Mouse (Mus musculus) hindlimb bud, embryonic 11.5 days (tissue): Measurements from ENCODE around the gene Usp10.

Source experiments
- DNase-seq: peaks from one replicate; pipeline ENCODE4 v3.0.0-alpha.2; 2012; ENCODE audit warnings: low read depth, low spot score; ENCODE audit errors: extremely low spot score

Gene Usp10

GRCm38 (mm10) chr8:119909944-119910546 lies at the start of gene Usp10:
TSS of gene Usp10 (plus strand) at chr8:119910360.
- DNase-seq: no peak

- DNase-seq: peak; percentile 54
These were observed 48.3 kb upstream of the Usp10 start, which contains the start of gene Klhl36 for GRCm38 (mm10) chr8:119861706-119862389. TSS of gene Klhl36 (plus strand) at chr8:119862266.

DNA sequence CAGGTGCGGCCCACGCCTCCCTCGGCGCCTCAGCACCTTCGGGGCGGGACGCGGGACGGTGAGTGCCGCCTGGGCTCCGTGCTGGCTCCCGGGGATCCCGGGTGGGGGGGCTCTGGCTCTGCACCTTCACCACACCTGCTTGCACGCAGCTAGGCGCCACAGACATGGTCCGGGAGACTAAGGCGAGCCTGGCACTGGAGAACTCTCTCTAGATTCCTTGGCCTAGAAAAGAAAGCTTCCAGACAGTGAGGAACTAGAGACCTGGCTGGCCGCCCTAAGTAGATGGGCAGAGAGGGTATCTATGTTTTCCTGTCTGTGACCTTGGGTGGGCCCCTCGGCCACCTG lies 47.8 kb upstream of the Usp10 start:
- no peak for DNase-seq

DNA sequence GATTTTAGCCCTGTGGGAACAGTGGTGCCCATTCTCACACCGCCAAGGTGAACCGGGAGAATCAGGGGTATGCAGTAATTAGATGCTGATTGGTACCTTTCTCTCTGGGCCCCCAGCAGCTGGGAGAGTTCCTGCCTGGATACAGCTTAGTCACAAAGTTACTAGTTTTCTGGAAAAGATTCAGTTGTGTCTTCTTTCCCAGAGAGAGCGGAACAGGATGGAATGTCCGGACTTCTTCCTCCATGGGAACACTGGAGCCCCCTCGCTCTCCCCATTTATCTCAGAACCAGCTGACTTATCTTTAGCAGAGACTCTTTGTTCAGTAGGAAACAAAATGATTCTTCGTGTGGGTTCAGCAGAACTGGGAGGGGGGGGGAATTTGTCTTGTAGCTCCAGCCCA lies 47.4 kb upstream of the Usp10 start:
- no peak for DNase-seq

DNA sequence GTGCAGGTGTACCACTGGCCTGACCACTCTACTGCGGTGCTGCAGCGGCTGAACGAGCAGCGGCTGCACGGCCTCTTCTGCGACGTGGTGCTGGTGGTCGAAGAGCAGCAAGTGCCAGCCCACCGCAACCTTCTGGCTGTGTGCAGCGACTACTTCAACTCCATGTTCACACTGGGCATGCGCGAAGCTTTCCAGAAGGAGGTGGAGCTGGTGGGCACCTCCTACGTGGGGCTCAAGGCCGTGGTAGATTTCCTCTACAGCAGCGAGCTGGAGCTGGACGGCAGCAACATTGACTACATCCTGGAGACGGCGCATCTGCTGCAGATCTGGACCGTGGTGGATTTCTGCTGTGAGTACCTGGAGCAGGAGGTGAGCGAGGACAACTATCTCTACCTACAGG lies 40.5 kb upstream of the Usp10 start:
- DNase-seq: no peak

- no peak for DNase-seq
These were observed 37.0 kb upstream of the Usp10 start for GRCm38 (mm10) chr8:119873181-119873580.

DNA sequence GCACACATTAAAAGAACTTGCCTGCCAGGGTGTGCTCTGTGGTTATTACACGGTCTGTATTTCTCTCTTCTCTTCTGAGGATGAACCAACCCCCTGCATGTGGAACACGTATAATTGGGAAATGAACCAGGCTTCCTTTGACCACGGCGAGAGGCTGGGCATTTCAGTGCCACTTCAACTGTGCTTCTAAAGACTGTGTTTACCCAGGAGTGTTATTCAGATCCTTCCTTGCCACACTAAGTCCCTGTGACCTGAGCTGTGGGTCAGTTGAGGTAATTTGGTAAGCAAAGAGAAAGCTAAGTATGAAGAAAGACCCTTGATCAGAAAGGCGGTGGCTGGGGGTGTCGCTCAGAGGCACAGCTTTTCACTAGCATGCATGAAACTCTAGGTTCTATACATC lies 28.9 kb upstream of the Usp10 start:
- no peak for DNase-seq

DNA sequence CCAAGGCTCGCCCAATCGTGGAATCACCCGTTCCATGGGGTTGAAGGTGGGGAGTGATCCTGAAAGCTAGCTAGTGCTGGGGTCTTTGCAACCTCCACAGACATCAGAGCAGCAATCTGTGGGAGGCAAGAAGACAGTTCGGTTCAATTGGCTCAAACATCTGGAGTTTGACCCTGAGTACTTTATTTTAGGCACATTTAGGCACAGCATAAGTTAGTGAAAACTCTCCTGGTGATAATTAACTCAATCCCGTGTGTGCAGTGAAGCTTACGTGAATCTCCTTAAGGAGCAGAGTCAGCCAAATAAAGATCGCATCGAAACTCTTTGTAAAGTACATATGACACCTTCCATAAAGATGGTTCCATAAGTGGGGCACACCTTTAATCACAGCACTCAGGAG lies 28.2 kb upstream of the Usp10 start:
- no peak for DNase-seq

DNA sequence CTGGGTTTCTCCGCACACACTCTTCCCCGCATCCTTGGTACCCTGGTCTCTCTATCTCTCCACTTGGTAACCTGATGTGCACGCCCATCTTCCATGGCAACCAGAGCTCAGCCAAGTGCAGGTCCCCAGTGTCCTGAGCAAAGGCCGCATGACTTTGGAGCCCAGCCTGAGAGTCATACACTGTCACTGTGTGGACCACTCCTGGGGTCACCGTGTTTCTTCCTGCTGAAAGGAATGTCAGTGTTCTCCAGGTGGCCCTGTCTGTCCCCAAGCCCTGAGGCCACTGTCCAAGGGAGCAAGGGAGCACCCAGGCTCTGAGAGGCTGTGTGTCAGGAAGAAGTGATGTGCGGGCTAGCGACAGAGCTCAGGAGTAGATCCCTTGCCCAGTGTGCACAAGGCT lies 26.9 kb upstream of the Usp10 start:
- no peak for DNase-seq

GRCm38 (mm10) chr8:119885612-119886011 lies 24.5 kb upstream of the Usp10 start:
- no peak for DNase-seq

DNA sequence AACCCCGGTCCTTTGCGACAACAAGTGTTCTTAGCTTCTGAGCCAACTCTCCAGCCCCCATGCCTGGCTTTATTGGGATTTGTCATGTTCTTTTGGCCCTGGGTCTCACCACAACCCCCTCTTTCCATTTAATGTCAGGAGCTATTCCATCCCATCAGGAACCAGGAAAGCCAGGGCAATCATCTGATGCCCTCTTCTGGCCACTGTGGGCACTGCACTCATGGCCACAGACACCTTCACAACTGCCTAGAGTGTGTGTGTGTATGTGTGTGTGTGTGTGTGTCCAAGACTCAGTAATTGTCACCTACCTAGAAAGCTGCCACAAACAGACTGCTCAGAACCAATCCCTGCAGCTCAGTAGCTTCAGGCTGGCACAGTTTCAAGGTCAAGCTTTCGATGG lies 23.0 kb upstream of the Usp10 start:
- no peak for DNase-seq

GRCm38 (mm10) chr8:119888012-119888411 lies 22.1 kb upstream of the Usp10 start:
- no peak for DNase-seq

- DNase-seq: no peak
These were observed 13.1 kb upstream of the Usp10 start for GRCm38 (mm10) chr8:119897069-119897468.

GRCm38 (mm10) chr8:119897933-119898332 lies 12.2 kb upstream of the Usp10 start:
- DNase-seq: no peak

- DNase-seq: no peak
These were observed 8.8 kb upstream of the Usp10 start for GRCm38 (mm10) chr8:119901349-119901748.

GRCm38 (mm10) chr8:119901952-119902351 lies 8.2 kb upstream of the Usp10 start:
- no peak for DNase-seq

DNA sequence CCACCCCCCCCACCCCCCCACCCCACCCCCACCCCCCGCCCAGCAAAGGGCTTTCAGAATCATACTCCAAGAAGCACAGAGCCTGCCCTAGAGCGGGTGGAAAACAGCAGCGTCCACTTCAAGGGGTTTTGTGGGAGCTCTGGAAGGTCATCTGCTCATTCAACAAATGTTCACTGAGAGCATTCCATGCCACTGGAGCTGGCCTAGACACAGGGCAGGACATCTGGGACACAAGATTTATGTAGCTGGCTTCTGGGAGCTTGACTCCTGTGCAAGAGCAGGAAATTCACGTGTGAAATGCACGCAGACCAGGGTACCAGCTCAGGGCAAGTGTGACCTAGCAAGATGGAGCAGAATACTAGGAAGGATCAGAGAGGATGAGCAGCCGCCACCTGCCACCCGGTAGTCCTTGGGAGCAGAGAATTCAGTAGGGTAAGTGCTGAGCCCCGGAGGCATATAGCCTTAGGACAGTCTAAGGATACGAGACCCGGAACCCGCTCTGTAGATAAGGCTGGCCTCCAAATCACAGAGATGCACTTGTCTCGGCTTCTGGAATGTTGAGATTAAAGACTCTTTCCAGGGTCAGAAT lies 5.7 kb upstream of the Usp10 start:
- DNase-seq: no peak

GRCm38 (mm10) chr8:119910547-119911257 lies 542 bp downstream of the Usp10 start, which contains the start of gene Gm20388:
TSS of gene Gm20388 (plus strand) at chr8:119910841.
- DNase-seq: no peak

DNA sequence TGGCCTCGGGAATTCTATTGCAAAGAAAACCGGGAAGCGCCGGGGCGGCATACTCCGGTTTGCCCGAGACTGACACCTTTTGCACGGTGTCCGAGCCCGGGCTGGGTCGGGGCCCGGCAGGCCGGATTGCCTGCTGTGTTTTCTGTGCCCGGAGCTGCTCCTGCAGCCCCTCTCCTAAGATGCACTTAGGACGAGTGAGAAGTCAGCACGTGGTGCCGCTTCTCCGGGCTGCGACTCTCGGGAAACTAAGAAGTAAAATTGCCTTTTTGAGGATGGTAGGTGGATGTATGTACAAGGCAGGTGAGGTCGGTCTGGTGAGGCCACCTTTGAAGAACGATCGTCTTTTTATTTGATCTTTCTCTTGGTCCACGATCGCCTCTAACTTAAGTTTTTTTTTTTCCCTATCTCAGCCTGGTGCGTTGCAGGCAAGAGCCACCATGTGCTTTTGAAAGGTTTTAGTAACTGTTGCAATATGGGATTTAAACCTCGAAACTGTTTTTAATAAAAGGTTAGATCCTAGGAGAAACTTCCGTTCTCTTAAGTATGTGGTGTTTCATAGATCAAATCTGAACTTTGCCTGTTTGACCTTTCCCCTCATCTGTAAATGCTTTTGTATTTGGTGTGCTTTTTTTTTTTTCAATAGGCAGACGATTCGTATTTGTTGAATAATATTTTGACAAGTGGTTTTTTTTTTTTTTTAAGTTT lies 1.2 kb downstream of the Usp10 start:
- no peak for DNase-seq

DNA sequence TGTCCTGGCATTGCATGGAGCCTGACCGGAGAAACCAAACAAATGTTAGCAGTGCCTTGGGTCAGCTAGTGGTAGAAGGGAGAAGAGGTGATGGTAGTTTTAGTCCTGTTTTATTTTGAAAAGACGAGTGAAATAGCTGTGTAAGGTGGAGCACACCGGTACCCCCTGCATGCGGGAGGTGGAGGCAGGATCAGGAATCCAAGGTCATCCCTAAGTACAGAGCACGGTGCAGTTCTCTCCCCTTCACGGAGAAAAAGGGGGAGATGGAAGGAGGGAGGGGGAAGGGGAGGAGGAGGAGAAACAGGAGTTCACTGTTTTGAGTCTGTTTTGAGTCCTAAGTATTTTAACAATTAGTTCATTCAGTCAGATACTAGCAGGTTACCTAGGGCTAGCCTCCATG lies 2.5 kb downstream of the Usp10 start:
- no peak for DNase-seq

DNA sequence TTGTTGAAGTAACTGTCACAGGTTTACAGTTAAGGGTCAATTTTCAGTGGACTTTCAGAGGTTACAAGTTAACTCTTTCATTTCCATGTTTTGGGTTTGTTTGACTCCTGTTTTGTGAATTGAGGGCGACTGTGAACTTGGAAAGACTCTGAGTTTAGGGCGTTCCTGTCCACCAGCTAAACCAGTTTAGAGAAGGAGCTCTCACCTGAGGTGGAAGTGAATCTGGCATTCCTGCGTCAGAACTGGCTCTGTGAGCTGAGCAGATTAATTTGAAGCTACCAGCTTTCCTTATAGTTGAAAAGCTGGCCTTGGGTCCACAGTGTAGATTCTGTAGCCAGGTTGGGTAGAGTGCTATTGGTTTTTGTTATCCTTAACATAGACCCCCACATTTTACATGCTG lies 3.0 kb downstream of the Usp10 start:
- no peak for DNase-seq
